Mouse (Mus musculus): ENCODE measurements around the gene Cacng8. TPM values are rescaled to one million over a fixed set of nuclear protein-coding genes. Genes with fewer than 3 reads are reported as not detected.

Cacng8 gene
- polyA plus RNA-seq (2015; fragmentation: Nextera tagmentation; extraction: Ambion mirVana) = 12.9 and 16.4 TPM in 2 replicates

DNA sequence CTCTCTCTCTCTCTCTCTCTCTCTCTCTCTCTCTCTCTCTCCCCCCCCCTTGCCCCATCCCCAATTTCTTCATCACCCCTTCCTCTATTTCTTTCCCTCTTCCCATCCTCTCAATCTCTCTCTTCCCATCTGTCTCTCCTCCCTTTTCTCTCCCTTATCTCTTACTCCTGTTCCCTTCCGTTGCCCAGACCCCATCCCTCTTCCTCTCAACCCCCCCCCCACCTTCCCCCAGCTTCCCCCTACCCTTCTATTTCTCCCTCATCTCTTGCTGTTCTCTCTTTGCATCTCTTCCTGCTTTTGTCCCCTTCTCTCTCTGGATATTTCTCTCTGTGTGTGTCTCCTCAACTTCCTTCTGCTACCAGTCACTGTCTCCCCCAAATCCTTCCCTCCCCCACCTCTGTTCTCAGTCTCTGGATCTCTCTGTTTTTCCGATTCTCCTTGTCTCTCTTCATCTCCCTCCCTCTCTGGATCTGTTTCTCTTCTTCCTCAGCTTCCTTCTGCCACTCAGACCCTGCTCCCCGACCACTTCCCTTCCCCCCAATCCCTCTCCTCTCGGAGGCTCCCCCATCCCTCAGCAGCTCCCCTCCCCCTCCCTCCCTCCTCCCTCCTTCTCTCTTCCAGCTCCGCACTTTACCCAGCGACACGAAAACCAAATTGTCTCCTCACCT, at the start of gene Cacng8:
Gene Cacng8, plus strand, starts transcription at position 271 of the 668 bp plus-strand sequence.
- no peaks in the 10 kb centered on the region for H3K27me3 ChIP-seq (replicated peaks; ENCODE audit: control insufficient read depth, insufficient read depth, low read length)
- peak within 1 kb of the TSS; percentile 80 for H3K9ac ChIP-seq (replicated peaks; ENCODE audit: low read depth, low read length)
- H3K27ac ChIP-seq (ENCODE audit: low read length) = peak within 1 kb of the TSS; percentile 76
- WGBS = 1% methylated on average over 7 of the region's 7 CpGs
- peak within 1 kb of the TSS; percentile 85 for H3K4me2 ChIP-seq (ENCODE audit: low read length)
- H3K4me3 ChIP-seq (replicated peaks; ENCODE audit: low read length) = peak within 1 kb of the TSS; percentile 65
- peaks cover 53% of the 10 kb centered on the region for H3K4me1 ChIP-seq (replicated peaks; ENCODE audit: control insufficient read depth, insufficient read depth, low read length)
- ATAC-seq = peak; percentile 52
- H3K9me3 ChIP-seq (ENCODE audit: control insufficient read depth, low read length) = no peaks in the 10 kb centered on the region
- H3K36me3 ChIP-seq (ENCODE audit: control insufficient read depth, insufficient read depth) = peaks cover 4% of the 10 kb centered on the region

DNA sequence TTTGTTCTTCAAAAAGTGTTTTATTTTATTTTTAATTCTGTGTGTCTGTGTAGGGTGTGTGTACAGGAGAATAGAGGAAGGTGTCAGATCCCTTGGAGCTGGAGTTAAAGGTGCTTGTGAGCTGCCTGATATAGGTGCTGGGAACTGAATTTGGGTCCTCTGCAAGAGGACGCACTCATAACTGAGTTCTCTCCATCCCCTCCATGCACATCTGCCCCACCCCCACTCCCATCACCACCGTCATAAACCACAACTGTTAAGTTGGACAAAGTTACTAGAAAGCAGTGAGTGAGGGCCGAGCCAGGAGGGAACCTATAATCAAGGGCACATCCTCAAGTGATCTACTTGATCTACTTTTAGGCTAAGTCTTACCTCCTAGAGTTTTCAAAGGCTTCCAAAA, 46.6 kb upstream of the Cacng8 start:
- 92% methylated on average over 3 of the region's 3 CpGs for WGBS
- H3K36me3 ChIP-seq (ENCODE audit: control insufficient read depth, insufficient read depth) = peaks cover 23% of the 10 kb centered on the region

DNA sequence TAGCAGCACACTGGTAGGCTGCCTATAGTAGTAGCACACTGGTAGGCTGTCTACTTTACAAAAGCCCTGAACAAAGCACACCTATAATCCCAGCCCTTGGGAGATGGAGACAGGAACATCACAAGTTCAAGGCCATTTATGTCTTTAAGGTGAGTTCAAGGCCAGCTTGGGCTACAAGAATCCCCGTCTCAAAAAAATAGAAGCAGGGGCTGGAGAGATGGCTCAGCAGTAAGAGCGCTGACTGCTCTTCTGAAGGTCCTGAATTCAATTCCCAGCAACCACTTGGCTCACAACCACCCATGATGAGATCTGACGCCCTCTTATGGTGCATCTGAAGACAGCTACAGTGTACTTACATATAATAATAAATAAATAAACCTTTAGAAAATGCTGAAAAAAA, 45.2 kb upstream of the Cacng8 start:
- no peak overlapping the region for H3K9ac ChIP-seq (replicated peaks; ENCODE audit: low read depth, low read length)
- no peak for ATAC-seq
- H3K27me3 ChIP-seq (replicated peaks; ENCODE audit: control insufficient read depth, insufficient read depth, low read length) = no peaks in the 10 kb centered on the region
- no peaks in the 10 kb centered on the region for H3K9me3 ChIP-seq (ENCODE audit: control insufficient read depth, low read length)
- H3K4me2 ChIP-seq (ENCODE audit: low read length) = no peak overlapping the region
- H3K4me3 ChIP-seq (replicated peaks; ENCODE audit: low read length) = no peak overlapping the region
- WGBS = 90% methylated on average over 3 of the region's 3 CpGs
- H3K36me3 ChIP-seq (ENCODE audit: control insufficient read depth, insufficient read depth) = peaks cover 19% of the 10 kb centered on the region
- H3K4me1 ChIP-seq (replicated peaks; ENCODE audit: control insufficient read depth, insufficient read depth, low read length) = no peaks in the 10 kb centered on the region
- no peak overlapping the region for H3K27ac ChIP-seq (ENCODE audit: low read length)

More for the DNA sequence above, 46.6 kb upstream of the Cacng8 start:
- no peaks in the 10 kb centered on the region for H3K4me1 ChIP-seq (replicated peaks; ENCODE audit: control insufficient read depth, insufficient read depth, low read length)
- no peaks in the 10 kb centered on the region for H3K9me3 ChIP-seq (ENCODE audit: control insufficient read depth, low read length)
- H3K27ac ChIP-seq (ENCODE audit: low read length) = no peak overlapping the region
- H3K4me3 ChIP-seq (replicated peaks; ENCODE audit: low read length) = no peak overlapping the region
- ATAC-seq = no peak
- H3K27me3 ChIP-seq (replicated peaks; ENCODE audit: control insufficient read depth, insufficient read depth, low read length) = no peaks in the 10 kb centered on the region
- H3K4me2 ChIP-seq (ENCODE audit: low read length) = no peak overlapping the region
- H3K9ac ChIP-seq (replicated peaks; ENCODE audit: low read depth, low read length) = no peak overlapping the region

- Histone ChIP-seq H3K36me3 (ENCODE audit: control insufficient read depth, insufficient read depth) (peaks cover 12% of the 10 kb centered on the region; the same call in 1 of the 2 replicates), H3K27ac (ENCODE audit: low read length) (no peak overlapping the region), H3K27me3 (replicated peaks; ENCODE audit: control insufficient read depth, insufficient read depth, low read length) (no peaks in the 10 kb centered on the region), H3K4me1 (replicated peaks; ENCODE audit: control insufficient read depth, insufficient read depth, low read length) (no peaks in the 10 kb centered on the region), H3K4me2 (ENCODE audit: low read length) (no peak overlapping the region), H3K9me3 (ENCODE audit: control insufficient read depth, low read length) (no peaks in the 10 kb centered on the region), H3K4me3 (replicated peaks; ENCODE audit: low read length) (no peak overlapping the region), H3K9ac (replicated peaks; ENCODE audit: low read depth, low read length) (no peak overlapping the region)
- ATAC-seq = no peak
- WGBS = 32% methylated on average over 20 of the region's 20 CpGs
Measured at GRCm38 (mm10) chr7:3347366-3348287, 42.9 kb upstream of the Cacng8 start.

DNA sequence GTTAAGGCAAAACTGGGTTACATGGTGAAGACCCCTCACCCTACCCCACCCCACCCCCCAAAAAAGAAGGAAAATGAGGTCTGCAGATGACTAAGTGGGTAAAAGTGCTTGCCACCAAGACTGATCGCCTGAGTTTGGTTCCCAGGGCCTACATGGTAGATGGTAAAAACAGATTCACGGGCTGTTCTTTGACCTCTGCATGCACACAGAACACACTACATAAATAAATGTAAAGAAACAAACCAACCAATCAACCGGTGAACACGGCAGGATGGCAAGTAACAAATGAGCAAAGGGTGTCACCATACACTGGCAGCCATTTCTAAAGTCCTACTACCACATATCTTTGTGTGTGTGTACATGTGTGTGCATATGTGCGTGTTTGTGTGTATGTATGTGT, 42.2 kb upstream of the Cacng8 start:
- H3K27ac ChIP-seq (ENCODE audit: low read length) = no peak overlapping the region
- WGBS = 58% methylated on average over 5 of the region's 5 CpGs
- peaks cover 11% of the 10 kb centered on the region; the same call in 1 of the 2 replicates for H3K36me3 ChIP-seq (ENCODE audit: control insufficient read depth, insufficient read depth)
- H3K4me2 ChIP-seq (ENCODE audit: low read length) = no peak overlapping the region
- no peak overlapping the region for H3K4me3 ChIP-seq (replicated peaks; ENCODE audit: low read length)
- no peaks in the 10 kb centered on the region for H3K4me1 ChIP-seq (replicated peaks; ENCODE audit: control insufficient read depth, insufficient read depth, low read length)
- H3K27me3 ChIP-seq (replicated peaks; ENCODE audit: control insufficient read depth, insufficient read depth, low read length) = no peaks in the 10 kb centered on the region
- ATAC-seq = no peak
- H3K9me3 ChIP-seq (ENCODE audit: control insufficient read depth, low read length) = no peaks in the 10 kb centered on the region
- no peak overlapping the region for H3K9ac ChIP-seq (replicated peaks; ENCODE audit: low read depth, low read length)

GRCm38 (mm10) chr7:3349775-3350174, 40.7 kb upstream of the Cacng8 start:
- Histone ChIP-seq H3K4me3 (replicated peaks; ENCODE audit: low read length) (no peak overlapping the region), H3K27ac (ENCODE audit: low read length) (no peak overlapping the region), H3K9me3 (ENCODE audit: control insufficient read depth, low read length) (no peaks in the 10 kb centered on the region), H3K36me3 (ENCODE audit: control insufficient read depth, insufficient read depth) (0 out of 2 replicates have a peak, but pooled peaks cover 4% of the 10 kb centered on the region), H3K4me2 (ENCODE audit: low read length) (no peak overlapping the region), H3K27me3 (replicated peaks; ENCODE audit: control insufficient read depth, insufficient read depth, low read length) (no peaks in the 10 kb centered on the region), H3K4me1 (replicated peaks; ENCODE audit: control insufficient read depth, insufficient read depth, low read length) (no peaks in the 10 kb centered on the region), H3K9ac (replicated peaks; ENCODE audit: low read depth, low read length) (no peak overlapping the region)
- 95% methylated on average over 9 of the region's 9 CpGs for WGBS
- ATAC-seq = no peak

DNA sequence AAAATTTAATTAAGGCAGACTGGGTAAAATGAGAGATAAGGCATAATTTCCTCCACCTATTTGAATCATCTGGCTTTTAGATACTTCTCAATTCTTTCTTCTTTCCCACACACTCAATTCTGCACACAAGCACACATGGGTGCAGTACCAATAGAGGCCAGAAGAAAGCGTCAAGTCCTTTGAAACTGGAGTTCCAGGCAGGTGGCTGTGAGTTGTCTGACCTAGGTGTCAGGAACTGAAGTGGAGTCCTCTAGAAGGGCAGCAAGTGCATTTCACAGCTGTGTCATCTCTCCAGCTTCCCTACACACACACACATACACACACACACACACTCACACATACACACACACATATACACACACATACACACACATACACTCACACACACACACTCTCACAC, 38.9 kb upstream of the Cacng8 start:
- Histone ChIP-seq H3K27ac (ENCODE audit: low read length) (no peak overlapping the region), H3K4me3 (replicated peaks; ENCODE audit: low read length) (no peak overlapping the region), H3K9me3 (ENCODE audit: control insufficient read depth, low read length) (no peaks in the 10 kb centered on the region), H3K4me2 (ENCODE audit: low read length) (no peak overlapping the region), H3K9ac (replicated peaks; ENCODE audit: low read depth, low read length) (no peak overlapping the region), H3K36me3 (ENCODE audit: control insufficient read depth, insufficient read depth) (0 out of 2 replicates have a peak, but pooled peaks cover 4% of the 10 kb centered on the region), H3K4me1 (replicated peaks; ENCODE audit: control insufficient read depth, insufficient read depth, low read length) (no peaks in the 10 kb centered on the region), H3K27me3 (replicated peaks; ENCODE audit: control insufficient read depth, insufficient read depth, low read length) (no peaks in the 10 kb centered on the region)
- WGBS = 89% methylated on average over 1 of the region's 1 CpGs
- no peak for ATAC-seq

DNA sequence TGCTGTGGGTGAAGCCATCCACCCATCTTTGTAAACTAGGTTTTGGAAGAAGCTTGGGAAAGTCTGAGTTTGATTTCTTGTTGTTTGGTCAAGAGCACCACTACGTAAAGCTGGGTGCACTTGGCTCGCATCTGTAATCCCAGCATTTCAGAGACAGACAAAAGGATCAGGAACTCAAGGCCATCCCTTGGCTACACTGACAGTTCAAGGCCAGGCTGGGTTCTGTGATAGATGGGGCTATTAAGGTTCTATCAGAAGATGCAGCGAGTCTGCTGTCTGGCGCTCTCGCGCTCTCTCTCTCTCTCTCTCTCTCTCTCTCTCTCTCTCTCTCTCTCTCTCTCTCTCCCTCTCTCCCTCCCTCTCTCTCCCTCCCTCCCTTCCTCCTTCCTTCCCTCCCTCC, 35.6 kb upstream of the Cacng8 start:
- WGBS = 93% methylated on average over 6 of the region's 6 CpGs
- no peak overlapping the region for H3K9ac ChIP-seq (replicated peaks; ENCODE audit: low read depth, low read length)
- H3K36me3 ChIP-seq (ENCODE audit: control insufficient read depth, insufficient read depth) = peaks cover 8% of the 10 kb centered on the region; the same call in 1 of the 2 replicates

GRCm38 (mm10) chr7:3360678-3361077, 29.8 kb upstream of the Cacng8 start:
- Histone ChIP-seq H3K4me1 (replicated peaks; ENCODE audit: control insufficient read depth, insufficient read depth, low read length) (no peaks in the 10 kb centered on the region), H3K4me2 (ENCODE audit: low read length) (no peak overlapping the region), H3K36me3 (ENCODE audit: control insufficient read depth, insufficient read depth) (peaks cover 7% of the 10 kb centered on the region; the same call in 1 of the 2 replicates), H3K27me3 (replicated peaks; ENCODE audit: control insufficient read depth, insufficient read depth, low read length) (no peaks in the 10 kb centered on the region), H3K4me3 (replicated peaks; ENCODE audit: low read length) (no peak overlapping the region), H3K27ac (ENCODE audit: low read length) (no peak overlapping the region), H3K9ac (replicated peaks; ENCODE audit: low read depth, low read length) (no peak overlapping the region), H3K9me3 (ENCODE audit: control insufficient read depth, low read length) (no peaks in the 10 kb centered on the region)
- 87% methylated on average over 1 of the region's 1 CpGs for WGBS
- ATAC-seq = no peak

More for the DNA sequence above, 35.6 kb upstream of the Cacng8 start:
- Histone ChIP-seq H3K27ac (ENCODE audit: low read length) (no peak overlapping the region), H3K4me2 (ENCODE audit: low read length) (no peak overlapping the region), H3K4me3 (replicated peaks; ENCODE audit: low read length) (no peak overlapping the region), H3K4me1 (replicated peaks; ENCODE audit: control insufficient read depth, insufficient read depth, low read length) (no peaks in the 10 kb centered on the region), H3K9me3 (ENCODE audit: control insufficient read depth, low read length) (no peaks in the 10 kb centered on the region), H3K27me3 (replicated peaks; ENCODE audit: control insufficient read depth, insufficient read depth, low read length) (no peaks in the 10 kb centered on the region)
- no peak for ATAC-seq

Measured in forebrain, embryonic 16.5 days (tissue).